Mouse (Mus musculus): ENCODE results near the gene Fam20a. TPM values are rescaled to one million over a fixed set of nuclear protein-coding genes. Genes with fewer than 3 reads are reported as not detected.

Gene Fam20a
- polyA plus RNA-seq, 1 experiment, result 25.3 TPM

DNA sequence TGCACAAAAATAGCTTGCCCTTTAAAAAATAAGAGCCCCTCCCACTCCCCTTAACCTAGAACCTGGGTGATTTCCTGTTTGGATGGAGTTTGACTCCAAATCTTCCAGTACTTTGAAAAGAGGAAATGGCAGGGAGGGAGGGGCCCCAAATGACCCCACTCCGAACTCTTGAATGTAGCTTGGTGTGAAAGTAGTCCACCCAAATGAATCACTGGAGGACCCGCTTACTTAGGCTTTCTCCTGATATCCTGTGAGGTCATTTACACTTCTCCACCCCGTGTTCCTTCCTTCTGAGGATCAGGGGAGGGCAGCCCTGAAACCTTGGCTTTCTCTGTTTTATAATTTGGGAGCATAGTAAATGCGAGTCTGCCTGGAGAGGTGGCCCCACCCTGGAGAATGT lies 632 bp upstream of the Fam20a start:
- H3K4me3 ChIP-seq (ENCODE audit: low read depth, low read length), result no peak overlapping the region
- TF ChIP-seq POLR2A (IDR thresholded peaks at IDR 0.05; ENCODE audit: low read depth, low read length) (no peak), CTCF (IDR thresholded peaks at IDR 0.05; ENCODE audit: extremely low read depth, insufficient read length, insufficient replicate concordance, low read depth, low read length) (no peak)
- H3K4me1 ChIP-seq (ENCODE audit: control insufficient read depth, insufficient read depth, insufficient read length, low read length), result peaks cover 9% of the 10 kb centered on the region
- 11% methylated on average over 4 of the region's 4 CpGs for WGBS
- no peaks in the 10 kb centered on the region for H3K36me3 ChIP-seq (ENCODE audit: control insufficient read depth, insufficient read depth, low read length)
- H3K27me3 ChIP-seq (ENCODE audit: control insufficient read depth, insufficient read depth, low read length), result no peaks in the 10 kb centered on the region
- H3K27ac ChIP-seq (ENCODE audit: insufficient read depth, low read depth, low read length), result peak overlapping the region; percentile 95; the same call in 1 of the 2 replicates

DNA sequence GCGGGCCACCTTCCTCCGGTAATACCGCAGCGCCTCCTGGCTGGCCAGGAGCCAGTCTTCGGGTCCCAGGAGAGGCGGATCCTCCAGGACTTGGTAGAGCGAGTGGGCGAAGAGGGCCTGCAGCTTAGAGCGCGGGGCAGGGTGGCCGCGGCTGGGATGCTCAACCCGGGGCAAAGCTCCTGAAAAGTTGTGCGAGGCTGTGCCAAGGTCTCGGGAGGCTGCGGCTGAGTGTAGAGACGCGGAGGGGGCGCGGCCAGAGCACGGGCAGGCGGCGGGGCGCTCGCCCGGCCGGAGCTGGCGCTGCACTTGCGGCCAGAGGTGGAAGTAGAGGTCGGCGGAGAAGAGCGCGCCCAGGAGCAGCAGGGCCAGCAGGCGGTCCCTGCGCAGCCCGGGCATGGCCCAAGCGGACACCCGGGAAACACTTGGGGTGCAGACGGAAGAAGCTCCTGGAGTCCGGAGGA lies 729 bp downstream of the Fam20a start:
- H3K36me3 ChIP-seq (ENCODE audit: control insufficient read depth, insufficient read depth, low read length), result no peaks in the 10 kb centered on the region
- H3K27ac ChIP-seq (ENCODE audit: insufficient read depth, low read depth, low read length), result peak overlapping the region; percentile 95
- TF ChIP-seq POLR2A (IDR thresholded peaks at IDR 0.05; ENCODE audit: low read depth, low read length) (no peak), CTCF (IDR thresholded peaks at IDR 0.05; ENCODE audit: extremely low read depth, insufficient read length, insufficient replicate concordance, low read depth, low read length) (no peak)
- peaks cover 9% of the 10 kb centered on the region for H3K4me1 ChIP-seq (ENCODE audit: control insufficient read depth, insufficient read depth, insufficient read length, low read length)
- no peaks in the 10 kb centered on the region for H3K27me3 ChIP-seq (ENCODE audit: control insufficient read depth, insufficient read depth, low read length)
- peak overlapping the region; percentile 92 for H3K4me3 ChIP-seq (ENCODE audit: low read depth, low read length)
- WGBS, result 1% methylated on average over 40 of the region's 40 CpGs

DNA sequence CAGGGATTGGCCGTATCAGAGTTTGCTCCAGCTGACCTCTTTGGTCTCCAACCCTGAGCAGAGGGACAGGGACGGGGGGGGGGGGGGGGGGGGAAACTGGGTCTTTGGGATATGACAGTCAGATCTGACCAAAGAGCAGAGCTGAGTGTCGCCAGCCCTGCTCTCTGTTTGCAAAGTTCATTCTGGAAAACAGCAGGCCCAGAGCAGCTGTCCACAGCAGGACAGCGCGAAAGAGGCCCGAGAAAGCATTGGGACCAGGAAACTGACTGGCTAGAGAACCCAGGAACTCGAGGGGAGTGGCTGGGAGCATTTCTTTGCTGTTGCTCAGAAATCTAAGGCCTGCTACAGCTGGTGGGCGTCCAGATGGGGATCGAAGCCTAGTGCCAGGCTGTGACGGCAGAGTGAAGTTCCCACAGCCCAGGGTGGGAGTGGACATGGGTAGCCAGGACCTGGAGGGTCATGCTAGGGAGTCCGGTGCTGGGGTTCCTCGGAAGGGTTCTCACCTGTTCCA lies 1.2 kb downstream of the Fam20a start:
- Histone ChIP-seq H3K4me1 (ENCODE audit: control insufficient read depth, insufficient read depth, insufficient read length, low read length) (peaks cover 9% of the 10 kb centered on the region), H3K27ac (ENCODE audit: insufficient read depth, low read depth, low read length) (peak overlapping the region; percentile 95), H3K4me3 (ENCODE audit: low read depth, low read length) (peak overlapping the region; percentile 92), H3K36me3 (ENCODE audit: control insufficient read depth, insufficient read depth, low read length) (no peaks in the 10 kb centered on the region), H3K27me3 (ENCODE audit: control insufficient read depth, insufficient read depth, low read length) (no peaks in the 10 kb centered on the region)
- TF ChIP-seq POLR2A (IDR thresholded peaks at IDR 0.05; ENCODE audit: low read depth, low read length) (peak; percentile 71; the same call in 1 of the 2 replicates), CTCF (IDR thresholded peaks at IDR 0.05; ENCODE audit: extremely low read depth, insufficient read length, insufficient replicate concordance, low read depth, low read length) (no peak)
- 11% methylated on average over 12 of the region's 12 CpGs for WGBS

DNA sequence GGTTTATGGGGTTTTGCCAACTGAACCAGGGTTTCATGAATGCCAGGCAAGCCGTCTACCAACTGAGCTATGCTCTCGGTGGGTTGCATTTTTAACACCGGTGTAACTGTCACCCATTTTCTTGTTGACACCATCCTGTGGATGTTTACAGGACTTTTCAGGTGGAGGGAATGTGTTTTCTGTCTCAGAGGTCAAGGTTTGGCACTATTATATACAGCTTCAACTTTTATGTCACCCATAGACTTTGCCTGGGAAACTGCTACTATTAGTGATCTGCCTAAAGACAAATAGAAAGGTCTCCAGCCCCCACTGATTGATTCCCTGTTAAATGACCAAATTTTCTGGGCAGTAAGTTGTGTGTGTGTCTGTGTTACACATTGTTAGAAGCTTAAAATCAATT lies 2.7 kb downstream of the Fam20a start:
- Histone ChIP-seq H3K4me1 (ENCODE audit: control insufficient read depth, insufficient read depth, insufficient read length, low read length) (peaks cover 9% of the 10 kb centered on the region), H3K27ac (ENCODE audit: insufficient read depth, low read depth, low read length) (no peak overlapping the region), H3K36me3 (ENCODE audit: control insufficient read depth, insufficient read depth, low read length) (no peaks in the 10 kb centered on the region), H3K4me3 (ENCODE audit: low read depth, low read length) (no peak overlapping the region), H3K27me3 (ENCODE audit: control insufficient read depth, insufficient read depth, low read length) (no peaks in the 10 kb centered on the region)
- WGBS, result 85% methylated on average over 3 of the region's 3 CpGs
- TF ChIP-seq CTCF (IDR thresholded peaks at IDR 0.05; ENCODE audit: extremely low read depth, insufficient read length, insufficient replicate concordance, low read depth, low read length) (no peak), POLR2A (IDR thresholded peaks at IDR 0.05; ENCODE audit: low read depth, low read length) (no peak)

DNA sequence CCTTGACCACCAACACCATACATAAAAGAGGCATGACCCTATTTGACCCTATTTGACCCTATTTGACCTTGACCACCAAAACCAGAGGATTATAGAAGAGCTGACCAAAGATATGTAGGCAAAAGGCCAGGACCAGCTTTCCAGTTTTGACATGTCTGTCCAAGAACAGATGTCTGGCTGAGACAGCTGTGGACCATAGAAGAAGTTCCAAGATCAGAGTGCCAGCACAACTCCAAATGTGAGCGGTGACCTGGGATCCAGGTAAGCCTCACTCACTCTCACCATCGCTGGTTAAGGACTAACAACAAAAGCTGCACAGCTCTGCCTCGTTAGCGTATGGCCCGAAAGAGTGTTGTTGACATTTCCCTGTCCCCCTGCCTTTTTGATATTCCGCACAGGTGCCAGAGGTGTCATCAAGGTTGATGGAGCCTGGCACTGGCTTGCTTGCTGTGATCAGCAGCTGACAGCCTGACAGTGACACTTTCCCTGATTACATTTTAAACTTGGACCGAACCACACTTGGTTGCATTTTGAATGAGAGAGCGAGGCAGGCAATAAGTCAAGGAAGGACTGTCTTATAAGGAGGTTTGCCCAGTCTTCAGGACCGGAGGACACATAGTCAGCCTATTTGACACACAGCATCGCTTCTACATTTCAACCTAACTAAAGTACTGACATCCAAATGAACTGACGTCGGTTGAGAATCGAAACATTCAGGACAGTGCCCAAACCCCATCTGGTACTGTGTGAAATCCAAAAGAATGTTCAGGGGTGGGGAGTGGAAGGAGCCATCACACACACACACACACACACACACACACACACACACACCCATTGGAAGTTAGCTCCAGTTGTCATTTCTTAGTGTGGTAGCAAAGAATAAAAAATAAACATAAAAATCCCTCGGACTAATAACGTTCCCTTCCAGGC lies 3.8 kb downstream of the Fam20a start:
- TF ChIP-seq CTCF (IDR thresholded peaks at IDR 0.05; ENCODE audit: extremely low read depth, insufficient read length, insufficient replicate concordance, low read depth, low read length), result no peak
- no peak for TF ChIP-seq POLR2A (IDR thresholded peaks at IDR 0.05; ENCODE audit: low read depth, low read length)
- no peaks in the 10 kb centered on the region for H3K27me3 ChIP-seq (ENCODE audit: control insufficient read depth, insufficient read depth, low read length)
- H3K27ac ChIP-seq (ENCODE audit: insufficient read depth, low read depth, low read length), result peak overlapping the region; percentile 2; the same call in 1 of the 2 replicates
- no peak overlapping the region for H3K4me3 ChIP-seq (ENCODE audit: low read depth, low read length)
- 89% methylated on average over 15 of the region's 15 CpGs for WGBS
- H3K4me1 ChIP-seq (ENCODE audit: control insufficient read depth, insufficient read depth, insufficient read length, low read length), result peaks cover 9% of the 10 kb centered on the region
- H3K36me3 ChIP-seq (ENCODE audit: control insufficient read depth, insufficient read depth, low read length), result no peaks in the 10 kb centered on the region

DNA sequence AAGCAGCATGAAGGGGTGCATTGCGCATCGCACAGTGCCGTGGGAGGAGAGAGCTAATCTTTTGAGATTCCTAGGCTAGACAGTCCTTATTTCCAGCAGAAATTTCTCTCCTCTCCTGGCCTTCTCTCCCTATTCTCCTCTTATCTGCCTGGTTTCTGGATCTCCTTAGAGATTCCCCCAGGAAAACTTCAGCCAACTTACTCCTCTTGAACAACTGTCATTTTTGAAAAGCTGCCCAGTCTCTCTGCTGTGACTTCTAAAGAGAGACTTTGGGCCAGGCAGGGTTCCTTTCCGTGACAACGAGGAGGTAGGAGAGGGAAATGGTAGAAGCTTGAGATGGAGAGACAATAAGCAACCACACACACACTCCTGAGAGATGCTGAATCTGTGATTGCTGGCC lies 4.6 kb downstream of the Fam20a start:
- Histone ChIP-seq H3K27ac (ENCODE audit: insufficient read depth, low read depth, low read length) (peak overlapping the region; percentile 2; the same call in 1 of the 2 replicates), H3K4me3 (ENCODE audit: low read depth, low read length) (no peak overlapping the region), H3K27me3 (ENCODE audit: control insufficient read depth, insufficient read depth, low read length) (no peaks in the 10 kb centered on the region), H3K4me1 (ENCODE audit: control insufficient read depth, insufficient read depth, insufficient read length, low read length) (peaks cover 6% of the 10 kb centered on the region), H3K36me3 (ENCODE audit: control insufficient read depth, insufficient read depth, low read length) (no peaks in the 10 kb centered on the region)
- TF ChIP-seq CTCF (IDR thresholded peaks at IDR 0.05; ENCODE audit: extremely low read depth, insufficient read length, insufficient replicate concordance, low read depth, low read length) (no peak), POLR2A (IDR thresholded peaks at IDR 0.05; ENCODE audit: low read depth, low read length) (no peak)
- 86% methylated on average over 5 of the region's 5 CpGs for WGBS

DNA sequence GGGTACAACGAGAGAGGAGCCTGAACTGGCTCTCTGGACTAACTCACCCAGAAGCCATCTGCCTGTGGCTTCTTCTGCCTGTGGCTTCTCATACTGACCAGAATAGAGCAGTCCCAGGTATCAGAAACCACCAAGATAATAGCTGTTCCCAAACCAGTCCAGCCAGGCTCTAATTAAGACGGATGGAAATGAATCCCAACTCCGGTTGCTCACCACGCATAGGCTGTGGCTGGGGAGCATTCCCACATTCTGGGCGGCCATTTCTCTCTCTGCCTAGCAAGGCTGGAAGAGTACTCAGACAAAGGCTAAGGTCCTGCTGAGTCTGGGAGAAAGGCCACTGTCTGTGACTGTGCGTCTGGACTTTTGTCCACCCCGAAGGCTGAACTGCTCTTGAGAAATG lies 5.1 kb downstream of the Fam20a start:
- H3K27me3 ChIP-seq (ENCODE audit: control insufficient read depth, insufficient read depth, low read length), result no peaks in the 10 kb centered on the region

More for the DNA sequence above, 5.1 kb downstream of the Fam20a start:
- TF ChIP-seq CTCF (IDR thresholded peaks at IDR 0.05; ENCODE audit: extremely low read depth, insufficient read length, insufficient replicate concordance, low read depth, low read length) (no peak), POLR2A (IDR thresholded peaks at IDR 0.05; ENCODE audit: low read depth, low read length) (no peak)
- Histone ChIP-seq H3K36me3 (ENCODE audit: control insufficient read depth, insufficient read depth, low read length) (no peaks in the 10 kb centered on the region), H3K4me1 (ENCODE audit: control insufficient read depth, insufficient read depth, insufficient read length, low read length) (peaks cover 6% of the 10 kb centered on the region), H3K4me3 (ENCODE audit: low read depth, low read length) (no peak overlapping the region), H3K27ac (ENCODE audit: insufficient read depth, low read depth, low read length) (0 out of 2 replicates have a peak overlapping the region, but pooled peaks have one; percentile 2)
- WGBS, result 88% methylated on average over 7 of the region's 7 CpGs

All from small intestine, adult 2 months (tissue).